Mouse (Mus musculus) erythroblast, embryonic 14.5 days (primary cell): ENCODE measurements around the gene Syngr3.
"Not testable (repeated sequence)": the region's sequence is repeated elsewhere in the genome, so short reads cannot be mapped to it uniquely, and the experiment has no call there.

Experiments
- GATA1 ChIP-seq: IDR thresholded peaks from 2 replicates; pipeline ENCODE4 v1.6.1; 2012; ENCODE audit warnings: low read length, inconsistent platforms, mixed read lengths
- TAL1 ChIP-seq: IDR thresholded peaks from 3 replicates; pipeline ENCODE4 v1.6.1; 2012; ENCODE audit warnings: low read length, inconsistent platforms, mixed read lengths

DNA sequence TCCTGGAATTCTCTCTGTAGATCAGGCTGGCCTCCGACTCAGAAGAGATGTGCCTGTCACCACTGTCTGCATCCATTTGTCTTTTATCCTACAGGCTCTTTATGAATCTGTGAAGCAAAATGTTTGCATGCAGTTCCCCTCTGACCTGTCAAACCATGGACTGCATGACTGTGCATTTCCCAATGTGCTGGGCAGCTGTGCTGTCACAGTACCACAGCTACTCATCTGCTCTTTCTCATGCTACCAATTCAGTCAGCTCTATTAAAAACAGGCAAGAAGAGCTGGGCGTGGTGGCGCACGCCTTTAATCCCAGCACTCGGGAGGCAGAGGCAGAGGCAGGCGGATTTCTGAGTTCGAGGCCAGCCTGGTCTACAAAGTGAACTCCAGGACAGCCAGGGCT lies 22.7 kb downstream of the Syngr3 start:
- TF ChIP-seq GATA1, TAL1: not testable (repeated sequence)
